ENCODE assay signal across 10 mouse cellular contexts in genomic region chr12:12287787-12288132, GRCm38 (mm10). TPM values are rescaled to one million over a fixed set of nuclear protein-coding genes. Genes with fewer than 3 reads are reported as not detected.
DNase-seq lines count a peak whose midpoint lies in the region; ATAC-seq and TF ChIP-seq lines count a peak whose summit lies in the region.
"Had no signal": no experiment of that assay in that cellular context is flagged by ENCODE, and none has a peak within 500 bp of the region (broad histone marks: within the 10 kb centered on the region; RNA-seq: fewer than 3 reads in every experiment).

No protein-coding gene starts in this region.

- peak overlapping the region; percentile 38; the same call in 1 of the 2 replicates for H3K4me2 ChIP-seq in lung, embryonic 15.5 days
- H3K4me2 ChIP-seq in stomach, embryonic 15.5 days = 0 out of 2 replicates have a peak overlapping the region, but pooled peaks have one; percentile 29

- H3K9ac ChIP-seq in heart, adult 2 months (ENCODE audit: low read depth, low read length) = no peak overlapping the region
- H3K9ac ChIP-seq in lung, embryonic 15.5 days = 0 out of 2 replicates have a peak overlapping the region, but pooled peaks have one; percentile 11
- H3K9ac ChIP-seq in stomach, embryonic 15.5 days = no peak overlapping the region

- no peak for TF ChIP-seq EP300 in heart, adult 2 months (IDR thresholded peaks at IDR 0.05; ENCODE audit: insufficient read depth, low read depth, low read length)

- H3K27me3 ChIP-seq in heart, adult 2 months (ENCODE audit: control insufficient read depth, insufficient read depth, low read length) = no peaks in the 10 kb centered on the region
- H3K27me3 ChIP-seq in lung, embryonic 15.5 days = no peaks in the 10 kb centered on the region
- H3K27me3 ChIP-seq in stomach, embryonic 15.5 days (replicated peaks) = no peaks in the 10 kb centered on the region

- no peaks in the 10 kb centered on the region; the same call in none of the 2 replicates for H3K36me3 ChIP-seq in heart, adult 2 months (ENCODE audit: control insufficient read depth, insufficient read depth, low read length)
- no peaks in the 10 kb centered on the region for H3K36me3 ChIP-seq in lung, embryonic 15.5 days
- no peaks in the 10 kb centered on the region for H3K36me3 ChIP-seq in stomach, embryonic 15.5 days

- TF ChIP-seq POLR2A in heart, adult 2 months (IDR thresholded peaks at IDR 0.05; ENCODE audit: insufficient read depth, low read depth, low read length) = no peak
- no peak for TF ChIP-seq POLR2A in lung, adult 2 months (IDR thresholded peaks at IDR 0.05; ENCODE audit: borderline replicate concordance, extremely low read depth, low read depth, low read length)

- H3K4me3 ChIP-seq in heart, adult 2 months = no peak overlapping the region; the same call in 1 of the 2 replicates
- peak overlapping the region; percentile 19 for H3K4me3 ChIP-seq in lung, embryonic 15.5 days
- H3K4me3 ChIP-seq in stomach, embryonic 15.5 days (replicated peaks) = no peak overlapping the region
- no peak overlapping the region for H3K4me3 ChIP-seq in lung, adult 2 months (replicated peaks; ENCODE audit: extremely low read depth, low read depth, low read length)

- no peak for ATAC-seq in lung, embryonic 15.5 days (ENCODE audit: borderline replicate concordance, extremely low read depth, low FRiP score, low TSS enrichment)
- peak; percentile 35; the same call in 1 of the 2 replicates for ATAC-seq in megakaryocyte, adult 5-6 weeks (ENCODE audit: poor library complexity, severe bottlenecking)
- ATAC-seq in stomach, embryonic 15.5 days (ENCODE audit: insufficient read depth, low FRiP score, low read depth) = no peak

- intact Hi-C loops in heart, adult 2 months (cut with DNase I) = no loop called here
- intact Hi-C loops in heart, postnatal 36 days (cut with DNase I) = no loop called here

- no peaks in the 10 kb centered on the region for H3K9me3 ChIP-seq in lung, embryonic 15.5 days
- no peaks in the 10 kb centered on the region for H3K9me3 ChIP-seq in stomach, embryonic 15.5 days

- 63% methylated on average over 6 of the region's 6 CpGs for WGBS in heart, adult 2 months
- 46% methylated on average over 6 of the region's 6 CpGs for WGBS in lung, embryonic 15.5 days
- WGBS in stomach, embryonic 15.5 days = 59% methylated on average over 6 of the region's 6 CpGs
- WGBS in lung, adult 2 months = 42% methylated on average over 6 of the region's 6 CpGs

- H3K4me1 ChIP-seq in heart, adult 2 months (ENCODE audit: control insufficient read depth, insufficient read depth, low read length) = peaks cover 9% of the 10 kb centered on the region
- peaks cover 20% of the 10 kb centered on the region for H3K4me1 ChIP-seq in lung, embryonic 15.5 days
- H3K4me1 ChIP-seq in stomach, embryonic 15.5 days = no peaks in the 10 kb centered on the region
- no peaks in the 10 kb centered on the region; the same call in 1 of the 2 replicates for H3K4me1 ChIP-seq in lung, adult 2 months (ENCODE audit: control insufficient read depth, insufficient read depth, low read length)

- no peak for TF ChIP-seq CTCF in heart, adult 2 months (IDR thresholded peaks at IDR 0.05)
- no peak for TF ChIP-seq CTCF in lung, adult 2 months (IDR thresholded peaks at IDR 0.05; ENCODE audit: insufficient read depth, low read length)

- H3K27ac ChIP-seq in heart, adult 2 months = peak overlapping the region; percentile 57
- H3K27ac ChIP-seq in lung, embryonic 15.5 days = peak overlapping the region; percentile 25
- H3K27ac ChIP-seq in stomach, embryonic 15.5 days = no peak overlapping the region

- H3K79me2 ChIP-seq in heart, adult 2 months (replicated peaks; ENCODE audit: control insufficient read depth, insufficient read depth, low read length) = no peaks in the 10 kb centered on the region; the same call in 1 of the 2 replicates

- no peak for DNase-seq in heart, adult 2 months
- no peak for DNase-seq in heart, postnatal 36 days
- no peak for DNase-seq in lung, postnatal 14 days
- no peak for DNase-seq in adipocyte (ENCODE audit: low spot score)
- DNase-seq in lung, adult 2 months = no peak
- DNase-seq: spleen, adult 18-20 months had no signal

RNA-seq across cellular contexts. Expression of gene Fam49a, which starts 25.8 kb away (rescaled TPM):
- 1 to 10 TPM; 7.1 to 9.8 TPM for total RNA-seq in heart, adult 2 months (2021)
- polyA plus RNA-seq in heart, adult 2 months (2012; rRNA removed) = 4.1 and 6.5 TPM in 2 replicates
- 10 to 100 TPM in 1 of 2 experiments, 1 to 10 TPM in 1; 8.6 to 10.5 TPM for total RNA-seq in heart, postnatal 36 days (2021)
- polyA plus RNA-seq in lung, embryonic 15.5 days (2015; fragmentation: Nextera tagmentation; extraction: Ambion mirVana) = 12.6 and 14.4 TPM in 2 replicates
- 55.9 and 61.4 TPM in 2 replicates for total RNA-seq in megakaryocyte, adult 5-6 weeks (2015)
- 59.8 and 63.4 TPM in 2 replicates for total RNA-seq in megakaryocyte, adult 5-6 weeks (2017)
- polyA plus RNA-seq in stomach, embryonic 15.5 days (2015; fragmentation: Nextera tagmentation; extraction: Ambion mirVana) = 9.7 and 10.4 TPM in 2 replicates
- 9.0 and 10.4 TPM in 2 replicates for polyA plus RNA-seq in lung, adult 2 months (2012; rRNA removed)
- polyA plus RNA-seq: C2C12 had no signal
